Mouse (Mus musculus) fibroblast of lung, adult 2 months (primary cell): ENCODE measurements at regions not wholly inside any gene's neighbourhood (a gene's known extent, or its start where the extent isn't known, plus 50 kb on each side); places are given as distances from the start of the nearest gene placed in this dataset.
A peak's percentile ranks its signal among the peaks of the same experiment; 100 is the strongest.
"Not testable (repeated sequence)": the region's sequence is repeated elsewhere in the genome, so short reads cannot be mapped to it uniquely, and the experiment has no call there.

Experiments used
- DNase-seq: peaks from one replicate; pipeline ENCODE4 v3.0.0-alpha.2; 2011; ENCODE audit warnings: low read depth

- no peak for DNase-seq
Measured at GRCm38 (mm10) chr6:59102090-59102489, 77.7 kb upstream of the Fam13a start.

- DNase-seq, result no peak
Measured at GRCm38 (mm10) chr6:59103936-59104335, 79.6 kb upstream of the Fam13a start.

- DNase-seq, result no peak
Measured at GRCm38 (mm10) chr6:59104496-59104895, 80.1 kb upstream of the Fam13a start.

- DNase-seq, result no peak
Measured at GRCm38 (mm10) chr6:59108102-59108501, 83.8 kb upstream of the Fam13a start.

- DNase-seq, result no peak
Measured at GRCm38 (mm10) chr6:59132410-59132809, 76.3 kb upstream of the Tigd2 start.

GRCm38 (mm10) chr6:59133800-59134199 is 74.9 kb upstream of the Tigd2 start:
- not testable (repeated sequence) for DNase-seq

- DNase-seq, result no peak
Measured at GRCm38 (mm10) chr6:59139702-59140101, 69.0 kb upstream of the Tigd2 start.

- DNase-seq, result no peak
Measured at GRCm38 (mm10) chr6:59142050-59142449, 66.6 kb upstream of the Tigd2 start.

- DNase-seq, result peak; percentile 22
Measured at GRCm38 (mm10) chr6:59147421-59147820, 61.2 kb upstream of the Tigd2 start.

GRCm38 (mm10) chr6:59155636-59156035 is 53.0 kb upstream of the Tigd2 start:
- no peak for DNase-seq
